Mouse (Mus musculus): Measurements from ENCODE around the gene Phlda1. TPM values are rescaled to one million over a fixed set of nuclear protein-coding genes. Genes with fewer than 3 reads are reported as not detected.

The Phlda1 gene
- polyA plus RNA-seq, 1 experiment = 11.0 TPM

DNA sequence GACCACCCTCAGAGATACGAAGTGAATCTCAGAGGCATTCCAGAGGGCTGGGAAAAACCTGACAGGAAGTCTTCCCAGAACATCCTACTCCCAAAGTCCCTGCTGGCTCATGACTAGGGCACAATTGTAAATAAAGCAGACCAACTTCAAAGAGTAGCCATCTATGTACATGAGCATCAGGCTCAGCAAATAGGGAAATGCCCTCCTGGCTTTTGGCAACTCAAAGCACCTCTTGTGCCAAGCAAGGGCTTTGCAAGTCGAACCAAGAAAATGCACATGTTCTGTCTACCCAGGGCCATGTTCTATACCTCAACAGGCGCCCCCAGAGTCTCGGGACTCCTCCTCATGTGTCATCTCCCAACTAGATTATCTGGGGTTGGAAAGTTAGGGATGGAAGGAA, 15.6 kb downstream of the Phlda1 start:
- WGBS = 38% methylated on average over 4 of the region's 4 CpGs
- no peak for DNase-seq (ENCODE audit: low read depth, low spot score)

DNA sequence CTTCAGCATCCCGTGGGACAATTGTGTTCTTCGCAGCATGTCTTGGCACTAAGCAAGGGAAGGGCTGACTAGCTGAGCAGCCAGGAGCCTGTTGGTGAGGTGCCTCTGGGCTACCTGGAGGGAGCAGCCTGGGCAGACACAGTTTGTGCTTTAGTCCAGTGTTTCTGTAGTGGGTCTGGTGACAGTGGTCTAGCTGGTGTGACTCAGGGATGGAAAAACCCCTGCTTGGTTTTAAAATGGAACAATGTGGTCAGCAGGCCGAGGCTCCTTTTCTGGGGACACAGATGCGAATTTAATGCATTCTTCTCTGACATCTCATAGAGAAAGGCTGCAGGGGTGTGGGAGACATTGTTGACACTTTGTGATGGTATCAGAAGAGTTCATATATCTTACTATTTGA, 16.1 kb downstream of the Phlda1 start:
- 62% methylated on average over 4 of the region's 4 CpGs for WGBS
- no peak for DNase-seq (ENCODE audit: low read depth, low spot score)

DNA sequence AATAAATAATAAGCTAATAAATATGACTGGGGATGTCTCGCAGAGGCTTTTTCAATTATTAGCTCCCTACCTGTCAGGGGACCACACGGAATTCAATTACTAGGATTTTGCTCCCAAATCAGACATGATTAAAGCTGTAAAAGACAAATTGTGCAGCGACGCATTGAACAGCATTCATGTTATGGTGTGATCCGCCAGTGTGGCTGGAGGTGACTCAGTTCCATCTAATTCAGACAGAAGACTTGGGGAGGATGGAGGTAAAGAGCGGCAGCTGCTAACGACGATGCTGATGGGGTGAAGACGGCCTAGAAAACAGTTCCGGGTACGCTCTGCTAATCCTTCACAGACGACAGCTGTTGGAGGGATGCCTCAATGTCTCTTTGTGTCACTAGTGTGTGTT, 17.8 kb downstream of the Phlda1 start:
- 94% methylated on average over 12 of the region's 12 CpGs for WGBS
- no peak for DNase-seq (ENCODE audit: low read depth, low spot score)

DNA sequence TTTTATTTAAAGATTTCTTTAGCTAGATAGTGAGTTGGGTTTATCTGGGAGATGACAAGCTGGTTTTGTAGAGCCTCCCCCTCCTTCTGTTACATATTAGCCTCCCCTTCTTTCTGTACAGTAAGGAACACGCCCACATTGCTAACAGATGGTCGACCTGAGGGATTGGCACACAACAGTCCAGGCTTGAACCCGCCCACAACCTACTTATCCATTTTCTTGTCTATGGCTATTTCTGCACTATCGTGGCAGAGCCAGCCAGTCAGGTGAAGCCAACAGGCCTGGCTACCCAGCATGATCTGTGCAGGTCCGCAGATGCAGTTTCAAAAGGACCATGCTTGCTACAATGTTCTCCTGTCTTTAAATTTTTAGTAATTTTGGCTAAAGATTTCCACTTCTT, 21.0 kb downstream of the Phlda1 start:
- DNase-seq (ENCODE audit: low read depth, low spot score) = no peak
- WGBS = 49% methylated on average over 5 of the region's 5 CpGs

DNA sequence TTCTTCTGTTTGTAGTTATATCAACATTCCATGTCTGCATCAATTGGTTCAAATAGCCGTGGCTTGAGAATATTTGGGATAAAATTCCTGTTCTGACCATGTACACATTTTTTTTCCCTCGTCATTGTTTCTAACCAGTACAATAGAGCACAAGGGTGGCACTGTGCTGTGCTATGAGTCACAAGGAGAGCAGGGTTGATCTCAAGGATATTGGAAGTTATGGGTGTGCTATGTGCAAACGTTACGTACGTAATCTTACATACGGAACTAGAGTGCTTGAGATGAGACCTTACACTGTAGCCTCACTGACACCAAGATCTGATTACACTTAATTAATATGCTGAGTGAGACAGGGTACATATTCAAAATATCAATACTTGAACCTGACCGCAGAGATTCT, 21.5 kb downstream of the Phlda1 start:
- WGBS = 57% methylated on average over 7 of the region's 7 CpGs
- no peak for DNase-seq (ENCODE audit: low read depth, low spot score)

DNA sequence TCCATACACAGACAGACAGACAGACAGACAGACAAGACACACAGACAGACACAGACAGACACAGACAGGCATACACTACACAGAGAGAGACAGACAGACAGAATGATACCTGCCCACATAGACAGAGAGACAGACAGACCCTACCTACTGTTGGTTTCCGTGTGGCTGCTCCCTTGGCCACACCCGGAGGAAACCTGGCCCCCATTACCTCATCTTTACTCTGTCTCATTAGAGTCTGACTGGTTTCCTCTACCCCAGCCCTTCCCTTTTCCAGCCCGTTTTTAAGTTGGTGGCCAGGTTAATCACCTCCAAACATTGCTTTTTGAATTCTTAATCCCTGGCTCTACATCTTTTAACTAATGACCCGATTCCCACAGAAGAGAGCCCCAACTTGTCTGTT, 22.2 kb downstream of the Phlda1 start:
- no peak for DNase-seq (ENCODE audit: low read depth, low spot score)
- 42% methylated on average over 4 of the region's 4 CpGs for WGBS

DNA sequence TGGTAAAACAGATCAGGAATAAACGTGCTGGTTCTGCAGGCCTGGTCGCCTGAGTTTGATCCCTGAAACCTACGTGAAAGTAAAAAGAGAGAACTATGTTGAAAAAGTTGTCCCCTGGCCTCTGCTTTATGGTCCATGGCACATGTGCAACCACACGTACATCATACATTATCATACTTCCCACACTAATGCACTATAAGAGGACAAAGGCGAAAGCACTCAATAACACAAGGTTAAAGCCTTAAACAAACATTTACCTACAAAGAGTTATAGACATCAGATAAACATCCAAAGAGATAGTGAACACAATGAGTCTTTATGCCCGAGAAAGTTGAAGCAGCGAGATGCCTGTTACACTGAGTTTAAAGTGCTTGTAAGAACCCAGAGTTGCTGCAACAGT, 24.3 kb downstream of the Phlda1 start:
- no peak for DNase-seq (ENCODE audit: low read depth, low spot score)
- 37% methylated on average over 7 of the region's 7 CpGs for WGBS

DNA sequence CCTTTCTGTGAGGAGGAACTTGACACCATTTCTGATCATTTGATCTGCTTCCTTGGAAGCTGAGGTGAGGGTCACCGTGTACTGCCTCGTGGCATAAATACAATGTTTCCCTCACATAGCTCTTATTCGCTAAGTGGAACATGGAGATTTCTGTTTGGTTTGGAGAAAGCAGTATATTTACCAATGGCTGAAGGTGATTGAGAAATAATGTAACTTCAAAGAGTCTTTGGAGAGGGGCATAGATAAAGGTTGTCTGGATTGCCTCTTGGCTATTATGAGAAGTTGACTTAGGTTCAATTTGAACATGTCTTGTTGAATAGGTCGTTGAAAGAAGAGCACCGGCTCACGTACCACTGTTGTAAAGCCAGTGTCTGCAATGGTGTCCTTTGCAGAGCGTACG, 28.6 kb downstream of the Phlda1 start:
- no peak for DNase-seq (ENCODE audit: low read depth, low spot score)
- WGBS = 87% methylated on average over 8 of the region's 8 CpGs

DNA sequence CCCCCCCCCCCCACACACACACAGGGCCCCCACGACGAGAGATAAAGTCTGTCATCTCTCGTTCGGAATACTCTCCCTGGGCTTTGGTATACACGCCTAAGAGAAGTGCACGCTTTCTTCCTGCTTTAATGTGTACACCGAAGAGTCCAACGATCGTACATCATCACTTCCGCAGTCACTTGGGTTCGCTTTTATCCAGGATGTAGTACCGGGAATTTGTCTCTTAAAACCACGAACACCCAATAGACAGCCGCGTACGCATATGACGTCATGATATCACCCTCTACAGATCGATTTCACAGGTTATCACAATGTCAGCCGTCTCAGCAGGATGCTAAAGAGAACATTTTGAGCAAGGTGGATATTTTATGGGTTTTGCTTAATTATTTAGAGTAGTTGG, 31.3 kb downstream of the Phlda1 start:
- whole genome bisulfite sequencing = 84% methylated on average over 19 of the region's 19 CpGs

DNA sequence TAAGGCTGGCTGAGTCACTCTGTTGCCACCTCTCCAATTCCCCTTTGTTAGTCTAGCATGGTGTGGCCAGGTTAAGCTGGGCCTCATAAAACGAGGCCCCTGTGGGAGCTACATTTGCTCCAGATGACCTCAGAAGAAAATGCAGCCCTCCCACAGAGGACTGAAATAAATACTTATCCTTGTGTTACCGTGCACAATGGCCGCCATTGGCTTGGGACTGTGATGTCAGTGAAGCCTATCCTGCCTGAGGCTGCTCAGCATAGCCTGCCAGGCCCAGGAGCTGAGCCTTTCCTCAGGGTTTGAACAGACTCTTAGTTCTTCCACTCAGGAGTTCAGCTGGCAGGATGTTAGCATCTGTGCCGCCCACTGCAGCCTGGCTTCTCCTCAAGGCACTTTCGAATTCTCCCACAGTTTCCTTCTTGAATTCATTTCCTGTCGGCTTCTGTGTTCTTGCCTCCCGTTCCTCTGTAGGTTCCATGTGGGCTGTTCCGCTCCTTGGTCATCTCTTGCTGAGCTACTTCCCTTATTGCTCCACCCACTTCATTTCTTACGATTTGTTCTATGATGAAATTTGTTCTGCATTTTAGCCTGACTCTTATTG, 33.7 kb downstream of the Phlda1 start:
- WGBS = 20% methylated on average over 9 of the region's 9 CpGs
- no peak for DNase-seq (ENCODE audit: low read depth, low spot score)

More for the DNA sequence above, 31.3 kb downstream of the Phlda1 start:
- no peak for DNase-seq (ENCODE audit: low read depth, low spot score)

DNA sequence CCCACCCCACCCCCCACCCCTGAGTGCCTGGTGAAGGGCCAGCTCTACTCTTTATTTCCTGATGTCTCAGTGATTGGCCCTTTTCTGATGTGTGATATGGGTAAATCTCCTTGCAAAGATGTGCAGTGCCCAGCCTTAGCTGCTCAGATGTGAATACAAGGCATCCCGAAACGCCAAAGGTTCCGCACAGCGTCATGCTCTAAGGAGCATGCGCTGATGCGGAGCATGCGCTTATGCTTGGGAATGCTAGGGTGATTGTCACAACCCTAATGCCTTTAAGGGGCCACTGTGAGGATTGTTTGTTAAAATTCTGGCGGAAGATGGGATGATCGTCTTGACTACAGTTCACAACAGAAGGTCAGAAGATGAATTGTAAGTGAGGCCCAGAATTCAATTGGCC, 34.6 kb downstream of the Phlda1 start:
- no peak for DNase-seq (ENCODE audit: low read depth, low spot score)
- WGBS = 97% methylated on average over 9 of the region's 9 CpGs

DNA sequence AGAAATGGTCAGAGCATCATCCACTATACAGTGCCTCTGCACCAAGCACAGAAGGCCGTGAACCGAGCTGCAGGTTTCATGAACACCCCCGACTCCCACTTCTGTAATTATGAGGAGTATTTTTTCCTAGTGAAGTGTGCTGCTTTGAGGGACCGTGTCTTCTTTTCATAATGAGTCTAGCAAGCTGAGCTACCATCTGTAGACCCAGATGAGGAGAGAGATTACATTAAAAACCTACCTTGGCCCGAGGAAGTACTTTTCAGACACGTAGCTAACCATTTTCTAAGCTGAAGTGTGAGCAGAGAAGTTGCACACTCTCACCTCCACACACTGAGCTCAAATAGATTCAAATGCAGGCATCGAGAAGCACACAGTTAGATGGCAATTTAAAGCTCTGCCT, 37.0 kb downstream of the Phlda1 start:
- 89% methylated on average over 7 of the region's 7 CpGs for WGBS

DNA sequence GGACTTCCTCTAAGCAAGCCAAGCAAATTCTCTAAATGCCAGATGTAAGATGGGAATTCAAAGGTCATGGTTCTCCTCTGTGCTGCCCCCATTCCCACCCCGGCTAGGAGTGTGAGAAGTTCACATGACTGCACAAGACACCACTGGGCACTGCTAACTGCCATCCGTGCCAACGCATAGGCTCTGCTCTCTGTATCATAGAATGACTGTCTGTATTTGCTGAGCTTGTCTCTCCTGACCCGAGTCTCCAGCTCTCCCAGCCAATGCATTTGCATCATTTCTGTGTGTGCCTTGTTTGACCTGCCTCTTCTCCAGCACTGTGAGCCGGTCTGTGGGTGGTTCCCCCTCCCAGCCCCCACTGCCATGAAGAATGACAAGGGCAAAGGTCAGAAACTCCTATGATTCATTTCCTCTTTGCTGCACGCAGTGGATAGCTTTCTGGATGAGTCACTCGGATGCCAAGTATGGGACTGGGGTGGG, 37.7 kb downstream of the Phlda1 start:
- no peak for DNase-seq (ENCODE audit: low read depth, low spot score)
- WGBS = 13% methylated on average over 7 of the region's 7 CpGs

More for the DNA sequence above, 37.0 kb downstream of the Phlda1 start:
- no peak for DNase-seq (ENCODE audit: low read depth, low spot score)

DNA sequence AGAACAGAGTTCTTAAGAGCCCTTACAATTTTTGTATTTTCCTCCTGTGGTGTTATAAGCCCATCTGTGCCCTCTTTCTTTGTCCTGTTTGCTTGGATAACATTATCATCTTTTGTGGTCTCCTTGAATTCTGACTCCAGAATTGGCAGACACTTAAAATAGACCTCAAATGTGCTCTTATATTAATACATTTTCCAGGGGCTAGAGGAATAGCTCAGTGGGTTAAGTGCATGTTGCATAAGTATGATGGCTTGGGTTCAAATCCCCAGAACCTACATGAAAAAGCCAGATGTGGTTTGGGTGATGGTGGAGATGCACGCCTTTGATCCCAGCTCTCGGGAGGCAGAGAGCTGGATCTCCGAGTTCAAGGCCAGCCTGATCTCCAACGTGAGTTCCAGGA, 38.2 kb downstream of the Phlda1 start:
- no peak for DNase-seq (ENCODE audit: low read depth, low spot score)
- 63% methylated on average over 4 of the region's 4 CpGs for WGBS

DNA sequence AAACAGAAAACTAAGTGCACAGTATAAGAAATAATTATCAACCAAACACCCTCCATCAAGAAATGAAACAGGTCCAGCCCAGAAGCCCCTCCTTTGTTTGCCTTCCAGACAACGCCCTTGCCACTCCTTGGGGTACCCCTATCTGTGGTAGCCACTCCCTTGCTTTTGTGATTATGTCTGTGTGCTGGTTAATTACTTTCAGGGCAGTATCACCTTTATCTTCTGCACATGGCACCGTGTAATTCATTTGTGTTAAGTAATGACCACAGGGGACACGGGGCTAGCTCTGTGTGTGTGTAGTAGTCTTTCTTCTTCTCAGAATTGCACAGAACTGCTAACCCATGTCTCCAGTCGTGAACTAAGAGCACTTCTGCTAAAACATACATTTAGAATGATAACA, 39.6 kb downstream of the Phlda1 start:
- 32% methylated on average over 4 of the region's 4 CpGs for WGBS
- no peak for DNase-seq (ENCODE audit: low read depth, low spot score)

DNA sequence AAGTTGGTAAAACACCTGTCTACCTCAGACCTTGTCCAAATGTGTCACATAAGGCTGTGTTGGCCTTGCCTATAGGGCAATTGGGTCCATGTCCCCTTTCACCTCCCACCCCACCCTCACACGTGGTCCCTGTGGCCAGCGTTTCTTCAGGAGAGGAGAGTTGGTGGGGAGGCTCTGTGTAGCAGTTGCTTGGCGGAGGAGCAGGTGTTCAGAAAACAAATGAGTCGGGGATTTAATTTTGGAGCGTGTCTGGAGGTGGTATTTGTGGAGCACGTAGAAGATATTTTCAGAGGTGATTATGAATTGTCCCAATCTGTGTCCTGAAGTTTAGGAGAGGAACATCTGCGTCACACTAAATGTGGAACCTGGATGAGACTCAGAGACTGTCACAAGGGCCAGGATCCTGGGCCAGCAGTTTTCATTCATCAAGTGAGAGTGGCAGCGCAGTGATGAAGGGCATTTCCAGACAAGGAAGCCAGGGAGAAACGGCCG, 41.8 kb downstream of the Phlda1 start:
- DNase-seq (ENCODE audit: low read depth, low spot score) = no peak
- 65% methylated on average over 10 of the region's 10 CpGs for WGBS

DNA sequence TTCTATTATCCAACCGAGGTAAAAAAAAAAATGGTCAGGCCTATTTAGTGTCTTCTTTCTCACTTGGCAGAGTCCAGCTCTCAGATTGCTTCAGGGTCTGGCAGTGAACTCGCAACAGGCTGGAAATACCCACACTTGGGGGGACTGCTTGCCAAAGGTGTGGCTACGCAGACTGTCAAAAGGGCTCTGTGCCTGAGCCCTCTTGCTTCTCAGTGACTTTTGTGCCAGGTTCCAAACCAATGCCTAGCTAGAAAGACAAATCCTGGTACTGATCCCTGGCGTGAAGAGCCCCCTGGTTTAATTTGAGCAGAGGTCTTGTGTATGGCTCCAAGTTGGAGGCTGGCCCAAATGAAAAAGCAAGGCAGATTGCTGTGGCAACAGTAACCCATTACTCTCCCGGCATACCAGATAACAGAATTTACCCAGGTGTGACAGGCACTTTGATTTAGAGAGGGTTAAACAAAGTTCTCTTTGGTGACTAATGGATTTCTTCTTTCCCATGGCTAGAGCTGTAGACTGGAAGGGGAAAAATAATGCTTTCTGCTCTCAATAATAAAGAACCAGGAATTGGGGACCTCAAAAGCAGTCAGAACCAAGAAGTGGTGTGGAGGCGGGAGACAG, 44.1 kb downstream of the Phlda1 start:
- DNase-seq (ENCODE audit: low read depth, low spot score) = no peak
- 28% methylated on average over 6 of the region's 6 CpGs for WGBS

DNA sequence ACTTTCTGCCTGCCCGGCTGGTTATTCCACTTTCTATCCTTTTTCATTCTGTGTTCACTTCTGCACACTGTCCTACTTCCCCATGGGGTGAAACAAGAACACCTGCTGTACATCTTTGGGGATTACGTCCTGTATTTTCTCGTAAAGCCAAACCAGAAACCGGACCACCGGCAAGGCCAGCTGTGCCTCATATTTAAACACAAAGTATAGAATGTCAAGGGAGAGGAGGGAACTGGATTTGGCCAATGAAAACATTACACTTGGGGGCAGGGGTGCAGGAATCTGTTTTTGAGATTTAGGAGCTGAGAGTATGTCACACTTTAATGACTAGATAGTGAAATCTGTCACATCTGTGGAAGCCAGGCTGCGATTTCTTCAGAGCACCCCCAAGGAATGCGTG, 47.6 kb downstream of the Phlda1 start:
- WGBS = 60% methylated on average over 7 of the region's 7 CpGs
- DNase-seq (ENCODE audit: low read depth, low spot score) = no peak

DNA sequence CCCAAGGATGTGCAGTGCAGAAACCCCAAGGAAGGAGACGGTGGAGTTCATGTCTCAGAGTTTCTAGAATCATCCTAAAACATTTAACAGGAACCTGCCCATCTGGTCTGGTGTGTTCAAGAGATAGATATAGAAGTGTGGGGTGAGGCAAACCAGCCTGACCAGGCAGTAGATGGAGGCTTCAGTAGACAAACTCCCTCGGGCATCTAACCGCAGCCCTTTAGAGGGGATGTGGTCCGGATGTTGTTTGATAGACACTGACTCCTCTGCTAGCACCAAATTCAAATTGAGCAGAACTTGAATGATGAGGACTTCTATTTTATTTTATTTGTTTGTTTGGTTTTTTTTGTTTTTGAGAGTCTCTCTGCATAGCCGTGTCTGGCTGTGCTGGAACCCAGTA, 48.6 kb downstream of the Phlda1 start:
- WGBS = 85% methylated on average over 5 of the region's 5 CpGs
- no peak for DNase-seq (ENCODE audit: low read depth, low spot score)

DNA sequence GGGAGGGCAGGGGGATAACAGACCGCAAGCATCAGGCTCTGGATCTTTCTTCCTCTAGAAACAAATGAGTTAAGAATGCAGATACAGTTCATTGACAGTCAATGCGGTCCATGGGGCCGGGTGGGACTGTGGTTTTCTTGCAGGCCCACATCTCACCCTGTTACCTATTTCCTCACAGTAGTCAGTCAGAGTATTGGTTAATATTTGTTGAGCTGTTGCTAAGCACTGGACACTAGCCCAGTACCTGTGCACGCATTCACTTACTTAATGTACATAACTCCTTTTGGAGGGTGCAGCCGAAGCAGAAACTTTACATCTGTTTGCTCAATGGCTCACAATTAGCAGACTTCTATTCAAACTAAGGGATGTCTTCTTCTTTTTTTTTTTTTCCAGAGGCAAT, 52.1 kb downstream of the Phlda1 start:
- WGBS = 32% methylated on average over 5 of the region's 5 CpGs
- DNase-seq (ENCODE audit: low read depth, low spot score) = no peak
